Mouse (Mus musculus): ENCODE measurements around the gene Atp1a4. TPM values are rescaled to one million over a fixed set of nuclear protein-coding genes. Genes with fewer than 3 reads are reported as not detected.

The Atp1a4 gene
- total and polyA plus RNA-seq, 2 experiments from 2014 or later: not detected

- H3K9ac ChIP-seq: no peak overlapping the region
- no peaks in the 10 kb centered on the region for H3K9me3 ChIP-seq (ENCODE audit: low read length)
- peaks cover 29% of the 10 kb centered on the region for H3K36me3 ChIP-seq (ENCODE audit: insufficient read depth)
- ATAC-seq (no peak), DNase-seq (no peak)
- no peak overlapping the region for H3K27ac ChIP-seq (ENCODE audit: low read depth, low read length)
- H3K4me1 ChIP-seq (ENCODE audit: insufficient read depth): no peaks in the 10 kb centered on the region
- H3K27me3 ChIP-seq (ENCODE audit: insufficient read depth, low read length): no peaks in the 10 kb centered on the region
- no peak for TF ChIP-seq CTCF (IDR thresholded peaks at IDR 0.05; ENCODE audit: low read depth)
- no peak overlapping the region for H3K4me3 ChIP-seq (ENCODE audit: low read depth, low read length)
- H3K4me2 ChIP-seq (ENCODE audit: low read depth): no peak overlapping the region
Observed at GRCm38 (mm10) chr1:172183915-172184314, 74.3 kb downstream of the Atp1a4 start.

GRCm38 (mm10) chr1:172183056-172183455 lies 75.2 kb downstream of the Atp1a4 start:
- DNase-seq (no peak), ATAC-seq (no peak)
- TF ChIP-seq CTCF (IDR thresholded peaks at IDR 0.05; ENCODE audit: low read depth): no peak
- 98% methylated on average over 6 of the region's 6 CpGs for WGBS
- Histone ChIP-seq H3K4me1 (ENCODE audit: insufficient read depth) (no peaks in the 10 kb centered on the region), H3K27ac (ENCODE audit: low read depth, low read length) (no peak overlapping the region), H3K4me2 (ENCODE audit: low read depth) (no peak overlapping the region), H3K36me3 (ENCODE audit: insufficient read depth) (peaks cover 25% of the 10 kb centered on the region), H3K27me3 (ENCODE audit: insufficient read depth, low read length) (no peaks in the 10 kb centered on the region), H3K9ac (no peak overlapping the region), H3K9me3 (ENCODE audit: low read length) (no peaks in the 10 kb centered on the region), H3K4me3 (ENCODE audit: low read depth, low read length) (no peak overlapping the region)

GRCm38 (mm10) chr1:172181777-172182176 lies 76.4 kb downstream of the Atp1a4 start:
- ATAC-seq (no peak), DNase-seq (no peak)
- Histone ChIP-seq H3K4me2 (ENCODE audit: low read depth) (no peak overlapping the region), H3K27ac (ENCODE audit: low read depth, low read length) (no peak overlapping the region), H3K4me3 (ENCODE audit: low read depth, low read length) (no peak overlapping the region), H3K27me3 (ENCODE audit: insufficient read depth, low read length) (no peaks in the 10 kb centered on the region), H3K36me3 (ENCODE audit: insufficient read depth) (peaks cover 23% of the 10 kb centered on the region), H3K9me3 (ENCODE audit: low read length) (no peaks in the 10 kb centered on the region), H3K4me1 (ENCODE audit: insufficient read depth) (no peaks in the 10 kb centered on the region), H3K9ac (no peak overlapping the region)
- TF ChIP-seq CTCF (IDR thresholded peaks at IDR 0.05; ENCODE audit: low read depth): no peak
- WGBS: 86% methylated on average over 3 of the region's 3 CpGs

GRCm38 (mm10) chr1:172180881-172181280 lies 77.3 kb downstream of the Atp1a4 start:
- no peak overlapping the region for H3K4me3 ChIP-seq (ENCODE audit: low read depth, low read length)
- H3K27me3 ChIP-seq (ENCODE audit: insufficient read depth, low read length): no peaks in the 10 kb centered on the region
- no peak overlapping the region for H3K4me2 ChIP-seq (ENCODE audit: low read depth)
- H3K4me1 ChIP-seq (ENCODE audit: insufficient read depth): no peaks in the 10 kb centered on the region
- no peak overlapping the region for H3K9ac ChIP-seq
- H3K27ac ChIP-seq (ENCODE audit: low read depth, low read length): no peak overlapping the region
- DNase-seq (no peak), ATAC-seq (no peak)
- peaks cover 25% of the 10 kb centered on the region for H3K36me3 ChIP-seq (ENCODE audit: insufficient read depth)
- no peaks in the 10 kb centered on the region for H3K9me3 ChIP-seq (ENCODE audit: low read length)
- no peak for TF ChIP-seq CTCF (IDR thresholded peaks at IDR 0.05; ENCODE audit: low read depth)
- WGBS: 89% methylated on average over 4 of the region's 4 CpGs

GRCm38 (mm10) chr1:172179102-172179501 lies 79.1 kb downstream of the Atp1a4 start:
- Histone ChIP-seq H3K27ac (ENCODE audit: low read depth, low read length) (no peak overlapping the region), H3K4me2 (ENCODE audit: low read depth) (no peak overlapping the region), H3K27me3 (ENCODE audit: insufficient read depth, low read length) (no peaks in the 10 kb centered on the region), H3K9me3 (ENCODE audit: low read length) (no peaks in the 10 kb centered on the region), H3K36me3 (ENCODE audit: insufficient read depth) (peaks cover 41% of the 10 kb centered on the region), H3K4me1 (ENCODE audit: insufficient read depth) (no peaks in the 10 kb centered on the region), H3K9ac (no peak overlapping the region), H3K4me3 (ENCODE audit: low read depth, low read length) (no peak overlapping the region)
- ATAC-seq (no peak), DNase-seq (no peak)
- WGBS: 71% methylated on average over 7 of the region's 7 CpGs
- no peak for TF ChIP-seq CTCF (IDR thresholded peaks at IDR 0.05; ENCODE audit: low read depth)

GRCm38 (mm10) chr1:172177791-172178190 lies 80.4 kb downstream of the Atp1a4 start:
- Histone ChIP-seq H3K27ac (ENCODE audit: low read depth, low read length) (no peak overlapping the region), H3K9me3 (ENCODE audit: low read length) (no peaks in the 10 kb centered on the region), H3K9ac (no peak overlapping the region), H3K4me2 (ENCODE audit: low read depth) (no peak overlapping the region), H3K4me3 (ENCODE audit: low read depth, low read length) (no peak overlapping the region), H3K27me3 (ENCODE audit: insufficient read depth, low read length) (no peaks in the 10 kb centered on the region), H3K36me3 (ENCODE audit: insufficient read depth) (peaks cover 52% of the 10 kb centered on the region), H3K4me1 (ENCODE audit: insufficient read depth) (no peaks in the 10 kb centered on the region)
- DNase-seq (no peak), ATAC-seq (no peak)
- TF ChIP-seq CTCF (IDR thresholded peaks at IDR 0.05; ENCODE audit: low read depth): no peak
- 66% methylated on average over 7 of the region's 7 CpGs for WGBS

Other genes starting within 250 kb of the Atp1a4 start
- 47.2 and 63.4 TPM in 2 replicates for gene Vangl2, start 230.0 kb downstream of the Atp1a4 start, total RNA-seq (2014; rRNA removed)
- 35.3 and 37.3 TPM in 2 replicates for gene Vangl2, start 230.0 kb downstream of the Atp1a4 start, polyA plus RNA-seq (2015; fragmentation: Nextera tagmentation; extraction: Ambion mirVana)
- 0.95 and 1.0 TPM in 2 replicates for gene Nhlh1, start 200.8 kb downstream of the Atp1a4 start, total RNA-seq (2014; rRNA removed)
- 0.20 and 0.47 TPM in 2 replicates for gene Nhlh1, start 200.8 kb downstream of the Atp1a4 start, polyA plus RNA-seq (2015; fragmentation: Nextera tagmentation; extraction: Ambion mirVana)
- gene Copa, start 175.9 kb downstream of the Atp1a4 start, total RNA-seq (2014; rRNA removed): 199 and 241 TPM in 2 replicates
- 127 and 151 TPM in 2 replicates for gene Copa, start 175.9 kb downstream of the Atp1a4 start, polyA plus RNA-seq (2015; fragmentation: Nextera tagmentation; extraction: Ambion mirVana)
- 61.9 and 73.1 TPM in 2 replicates for gene Ncstn, start 175.6 kb downstream of the Atp1a4 start, total RNA-seq (2014; rRNA removed)
- gene Ncstn, start 175.6 kb downstream of the Atp1a4 start, polyA plus RNA-seq (2015; fragmentation: Nextera tagmentation; extraction: Ambion mirVana): 77.1 and 93.9 TPM in 2 replicates
- 150 and 161 TPM in 2 replicates for gene Pex19, start 131.7 kb downstream of the Atp1a4 start, total RNA-seq (2014; rRNA removed)
- 130 and 136 TPM in 2 replicates for gene Pex19, start 131.7 kb downstream of the Atp1a4 start, polyA plus RNA-seq (2015; fragmentation: Nextera tagmentation; extraction: Ambion mirVana)
- 66.8 and 76.8 TPM in 2 replicates for gene Dcaf8, start 110.3 kb downstream of the Atp1a4 start, total RNA-seq (2014; rRNA removed)
- gene Dcaf8, start 110.3 kb downstream of the Atp1a4 start, polyA plus RNA-seq (2015; fragmentation: Nextera tagmentation; extraction: Ambion mirVana): 49.4 and 62.7 TPM in 2 replicates
- 265 and 281 TPM in 2 replicates for gene Pea15a, start 51.6 kb downstream of the Atp1a4 start, total RNA-seq (2014; rRNA removed)
- 412 and 475 TPM in 2 replicates for gene Pea15a, start 51.6 kb downstream of the Atp1a4 start, polyA plus RNA-seq (2015; fragmentation: Nextera tagmentation; extraction: Ambion mirVana)
- gene Casq1, start 38.5 kb downstream of the Atp1a4 start, total RNA-seq (2014; rRNA removed): 0.76 and 2.2 TPM in 2 replicates
- gene Casq1, start 38.5 kb downstream of the Atp1a4 start, polyA plus RNA-seq (2015; fragmentation: Nextera tagmentation; extraction: Ambion mirVana): 3.3 and 3.5 TPM in 2 replicates
- gene Igsf8, start 3.2 kb upstream of the Atp1a4 start, total RNA-seq (2014; rRNA removed): 117 and 136 TPM in 2 replicates
- gene Igsf8, start 3.2 kb upstream of the Atp1a4 start, polyA plus RNA-seq (2015; fragmentation: Nextera tagmentation; extraction: Ambion mirVana): 110 and 113 TPM in 2 replicates
- 213 and 294 TPM in 2 replicates for gene Atp1a2, start 39.6 kb upstream of the Atp1a4 start, total RNA-seq (2014; rRNA removed)
- gene Atp1a2, start 39.6 kb upstream of the Atp1a4 start, polyA plus RNA-seq (2015; fragmentation: Nextera tagmentation; extraction: Ambion mirVana): 54.4 and 75.2 TPM in 2 replicates
- 7.5 and 8.6 TPM in 2 replicates for gene Kcnj9, start 70.9 kb upstream of the Atp1a4 start, total RNA-seq (2014; rRNA removed)
- 2.9 and 4.8 TPM in 2 replicates for gene Kcnj9, start 70.9 kb upstream of the Atp1a4 start, polyA plus RNA-seq (2015; fragmentation: Nextera tagmentation; extraction: Ambion mirVana)
- gene Kcnj10, start 82.8 kb upstream of the Atp1a4 start, total RNA-seq (2014; rRNA removed): 3.2 and 4.1 TPM in 2 replicates
- 1.4 and 2.9 TPM in 2 replicates for gene Kcnj10, start 82.8 kb upstream of the Atp1a4 start, polyA plus RNA-seq (2015; fragmentation: Nextera tagmentation; extraction: Ambion mirVana)
- gene Pigm, start 118.1 kb upstream of the Atp1a4 start, total RNA-seq (2014; rRNA removed): 10.4 and 14.5 TPM in 2 replicates
- gene Pigm, start 118.1 kb upstream of the Atp1a4 start, polyA plus RNA-seq (2015; fragmentation: Nextera tagmentation; extraction: Ambion mirVana): 1.9 and 2.3 TPM in 2 replicates
- 0.15 and 0.43 TPM in 2 replicates for gene Slamf9, start 216.9 kb upstream of the Atp1a4 start, total RNA-seq (2014; rRNA removed)
- 0.21 and 0.30 TPM in 2 replicates for gene Slamf9, start 216.9 kb upstream of the Atp1a4 start, polyA plus RNA-seq (2015; fragmentation: Nextera tagmentation; extraction: Ambion mirVana)
- gene Igsf9, start 223.4 kb upstream of the Atp1a4 start, total RNA-seq (2014; rRNA removed): 35.3 and 36.2 TPM in 2 replicates
- gene Igsf9, start 223.4 kb upstream of the Atp1a4 start, polyA plus RNA-seq (2015; fragmentation: Nextera tagmentation; extraction: Ambion mirVana): 13.3 and 25.6 TPM in 2 replicates
- gene Tagln2, start 241.6 kb upstream of the Atp1a4 start, total RNA-seq (2014; rRNA removed): 31.5 and 33.8 TPM in 2 replicates
- gene Tagln2, start 241.6 kb upstream of the Atp1a4 start, polyA plus RNA-seq (2015; fragmentation: Nextera tagmentation; extraction: Ambion mirVana): 42.8 and 48.5 TPM in 2 replicates